9 mouse cellular contexts compared by ENCODE assay signal in the genomic region with DNA sequence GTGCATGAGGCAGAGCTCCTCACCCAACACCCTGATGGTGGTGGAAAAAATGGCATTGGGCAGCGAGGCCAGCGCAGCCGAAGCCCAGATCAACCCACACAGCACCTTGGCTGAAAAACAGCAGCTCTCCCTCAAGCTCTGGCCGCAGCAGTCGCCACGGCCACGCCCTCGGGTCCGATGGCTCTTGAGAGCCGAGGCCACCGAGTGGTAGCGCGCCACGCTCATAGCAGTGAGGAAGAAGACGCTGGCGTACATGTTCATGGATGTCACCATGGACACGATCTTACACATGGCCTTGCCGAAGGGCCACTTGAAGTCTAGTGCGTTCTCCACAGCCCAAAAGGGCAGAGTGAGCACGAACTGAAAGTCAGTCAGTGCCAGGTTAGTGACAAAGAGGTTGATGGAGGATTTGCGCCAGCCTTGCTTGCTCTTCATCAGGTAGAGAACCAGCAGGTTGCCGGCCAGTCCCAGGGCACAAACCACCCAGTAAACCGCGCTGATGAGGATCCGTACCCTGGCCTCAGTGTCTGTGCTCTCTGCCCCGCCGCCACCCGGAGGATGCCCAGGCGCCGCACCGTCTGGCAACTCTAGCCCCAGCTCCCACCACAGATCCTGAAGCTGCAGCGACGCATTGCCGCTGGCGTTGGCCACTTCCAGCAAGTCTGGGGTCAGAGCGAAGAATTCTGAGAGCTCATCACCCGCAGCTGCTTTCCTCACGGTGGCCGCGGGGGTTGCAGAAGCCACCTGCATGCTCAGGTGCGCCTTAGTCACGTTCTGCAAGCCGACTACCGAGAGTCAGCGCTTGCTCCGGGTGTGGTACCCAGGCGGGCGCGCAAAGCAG. TPM values are rescaled to one million over a fixed set of nuclear protein-coding genes. Genes with fewer than 3 reads are reported as not detected.
DNase-seq lines count a peak whose midpoint lies in the region; ATAC-seq and TF ChIP-seq lines count a peak whose summit lies in the region.
"Had no signal": no experiment of that assay in that cellular context is flagged by ENCODE, and none has a peak within 500 bp of the region (broad histone marks: within the 10 kb centered on the region; RNA-seq: fewer than 3 reads in every experiment).

No protein-coding gene starts in this region.

- TF ChIP-seq POLR2A in liver, adult 2 months (IDR thresholded peaks at IDR 0.05; ENCODE audit: extremely low read depth, insufficient read depth, low read length), result no peak

- no peaks in the 10 kb centered on the region for H3K36me3 ChIP-seq in liver, adult 2 months (ENCODE audit: control insufficient read depth, insufficient read depth, low read length)
- no peaks in the 10 kb centered on the region for H3K36me3 ChIP-seq in embryonic facial prominence, embryonic 13.5 days
- no peaks in the 10 kb centered on the region for H3K36me3 ChIP-seq in hindbrain, embryonic 11.5 days (ENCODE audit: control insufficient read depth, insufficient read depth, low read length)
- H3K36me3 ChIP-seq in liver, embryonic 16.5 days (ENCODE audit: control insufficient read depth, insufficient read depth), result no peaks in the 10 kb centered on the region
- H3K36me3 ChIP-seq in stomach, embryonic 16.5 days (ENCODE audit: control insufficient read depth, insufficient read depth, low read length), result no peaks in the 10 kb centered on the region

- 2% methylated on average over 49 of the region's 49 CpGs for WGBS in liver, adult 2 months
- WGBS in embryonic facial prominence, embryonic 13.5 days, result 2% methylated on average over 49 of the region's 49 CpGs
- 4% methylated on average over 49 of the region's 49 CpGs for WGBS in hindbrain, embryonic 11.5 days
- whole genome bisulfite sequencing in liver, embryonic 16.5 days (ENCODE audit: insufficient replicate concordance), result 4% methylated on average over 49 of the region's 49 CpGs
- WGBS in stomach, embryonic 16.5 days, result 2% methylated on average over 49 of the region's 49 CpGs

- no peak overlapping the region for H3K9ac ChIP-seq in liver, adult 2 months (ENCODE audit: low read depth, low read length)
- H3K9ac ChIP-seq in embryonic facial prominence, embryonic 13.5 days, result peak overlapping the region; percentile 44; the same call in 1 of the 2 replicates
- 0 out of 2 replicates have a peak overlapping the region, but pooled peaks have one; percentile 8 for H3K9ac ChIP-seq in hindbrain, embryonic 11.5 days (ENCODE audit: low read depth, low read length)
- no peak overlapping the region for H3K9ac ChIP-seq in liver, embryonic 16.5 days (ENCODE audit: low read depth, low read length)
- no peak overlapping the region for H3K9ac ChIP-seq in stomach, embryonic 16.5 days (ENCODE audit: low read length)

- ATAC-seq in embryonic facial prominence, embryonic 13.5 days (ENCODE audit: insufficient number of reproducible peaks, insufficient read depth, low FRiP score, low TSS enrichment, low read depth), result no peak
- ATAC-seq in hindbrain, embryonic 11.5 days (ENCODE audit: low FRiP score), result peak; percentile 52
- ATAC-seq in liver, embryonic 16.5 days (ENCODE audit: low read depth), result no peak
- ATAC-seq in stomach, embryonic 16.5 days (ENCODE audit: insufficient read depth, low FRiP score), result no peak

- no peaks in the 10 kb centered on the region for H3K79me2 ChIP-seq in liver, adult 2 months (ENCODE audit: control insufficient read depth, insufficient read depth, low read length)

- peaks cover 5% of the 10 kb centered on the region; the same call in 1 of the 2 replicates for H3K27me3 ChIP-seq in liver, adult 2 months (ENCODE audit: control insufficient read depth, insufficient read depth, low read length)
- peaks cover 55% of the 10 kb centered on the region for H3K27me3 ChIP-seq in embryonic facial prominence, embryonic 13.5 days
- H3K27me3 ChIP-seq in hindbrain, embryonic 11.5 days (ENCODE audit: control insufficient read depth, insufficient read depth, low read length), result peaks cover 39% of the 10 kb centered on the region
- peaks cover 27% of the 10 kb centered on the region for H3K27me3 ChIP-seq in liver, embryonic 16.5 days (ENCODE audit: control insufficient read depth, insufficient read depth, low read depth, low read length)
- peaks cover 49% of the 10 kb centered on the region for H3K27me3 ChIP-seq in stomach, embryonic 16.5 days (ENCODE audit: control insufficient read depth, insufficient read depth, low read length)

- H3K4me1 ChIP-seq in liver, adult 2 months (ENCODE audit: control insufficient read depth, insufficient read depth, low read length), result peaks cover 6% of the 10 kb centered on the region
- peaks cover 29% of the 10 kb centered on the region for H3K4me1 ChIP-seq in embryonic facial prominence, embryonic 13.5 days
- peaks cover 7% of the 10 kb centered on the region for H3K4me1 ChIP-seq in hindbrain, embryonic 11.5 days (replicated peaks; ENCODE audit: control insufficient read depth, insufficient read depth, low read length)
- no peaks in the 10 kb centered on the region for H3K4me1 ChIP-seq in liver, embryonic 16.5 days (ENCODE audit: control insufficient read depth, low read depth, low read length)
- H3K4me1 ChIP-seq in stomach, embryonic 16.5 days (ENCODE audit: control insufficient read depth, insufficient read depth, low read length), result peaks cover 8% of the 10 kb centered on the region; the same call in 1 of the 2 replicates

- H3K27ac ChIP-seq in liver, adult 2 months (replicated peaks; ENCODE audit: insufficient read depth, low read depth, low read length), result no peak overlapping the region
- H3K27ac ChIP-seq in embryonic facial prominence, embryonic 13.5 days, result no peak overlapping the region
- no peak overlapping the region for H3K27ac ChIP-seq in hindbrain, embryonic 11.5 days (ENCODE audit: low read depth, low read length)
- no peak overlapping the region for H3K27ac ChIP-seq in liver, embryonic 16.5 days (ENCODE audit: low read length)
- no peak overlapping the region for H3K27ac ChIP-seq in stomach, embryonic 16.5 days (ENCODE audit: low read length)

- peak; percentile 8 for DNase-seq in liver, adult 2 months (ENCODE audit: extremely low read depth, low read depth, low spot score)
- no peak for DNase-seq in liver
- peak; percentile 54 for DNase-seq in hindbrain, embryonic 11.5 days (ENCODE audit: low spot score)
- no peak for DNase-seq in cerebellum, adult 18-20 months

- TF ChIP-seq CTCF in liver, adult 2 months (IDR thresholded peaks at IDR 0.05; ENCODE audit: low read depth, low read length), result no peak

- peak overlapping the region; percentile 31 for H3K4me3 ChIP-seq in liver, adult 2 months (ENCODE audit: insufficient read depth, low read depth, low read length)
- H3K4me3 ChIP-seq in embryonic facial prominence, embryonic 13.5 days, result peak overlapping the region; percentile 42
- peak overlapping the region; percentile 33 for H3K4me3 ChIP-seq in hindbrain, embryonic 11.5 days (ENCODE audit: low read depth, low read length)
- peak overlapping the region; percentile 43 for H3K4me3 ChIP-seq in liver, embryonic 16.5 days (ENCODE audit: low read depth, low read length)
- H3K4me3 ChIP-seq in stomach, embryonic 16.5 days (replicated peaks; ENCODE audit: low read length), result peak overlapping the region; percentile 39

- no peaks in the 10 kb centered on the region for H3K9me3 ChIP-seq in embryonic facial prominence, embryonic 13.5 days
- no peaks in the 10 kb centered on the region for H3K9me3 ChIP-seq in hindbrain, embryonic 11.5 days (ENCODE audit: control insufficient read depth, low read length)
- no peaks in the 10 kb centered on the region for H3K9me3 ChIP-seq in liver, embryonic 16.5 days (replicated peaks; ENCODE audit: control insufficient read depth, low read length)
- no peaks in the 10 kb centered on the region for H3K9me3 ChIP-seq in stomach, embryonic 16.5 days (replicated peaks; ENCODE audit: control insufficient read depth, low read length)

- H3K4me2 ChIP-seq in embryonic facial prominence, embryonic 13.5 days, result peak overlapping the region; percentile 74
- peak overlapping the region; percentile 52 for H3K4me2 ChIP-seq in hindbrain, embryonic 11.5 days (replicated peaks; ENCODE audit: low read depth, low read length)
- H3K4me2 ChIP-seq in liver, embryonic 16.5 days (ENCODE audit: low read depth, low read length), result peak overlapping the region; percentile 50
- H3K4me2 ChIP-seq in stomach, embryonic 16.5 days (ENCODE audit: low read depth, low read length), result peak overlapping the region; percentile 57

RNA-seq across cellular contexts. Expression of a gene that starts 1.0 kb away (rescaled TPM):
- total RNA-seq in liver, adult 2 months (2014; rRNA removed), result not detected in 2 replicates
- polyA plus RNA-seq in liver, adult 2 months (2012; rRNA removed), result not detected in 2 replicates
- 2.7 and 3.0 TPM in 2 replicates for polyA plus RNA-seq in embryonic facial prominence, embryonic 13.5 days (2015; fragmentation: Nextera tagmentation; extraction: Ambion mirVana)
- polyA plus RNA-seq in hindbrain, embryonic 11.5 days (2014; fragmentation: Nextera tagmentation; extraction: Ambion mirVana), result 0.71 and 1.6 TPM in 2 replicates
- not detected in 2 replicates for polyA plus RNA-seq in liver, embryonic 16.5 days (2015; fragmentation: Nextera tagmentation; extraction: Ambion mirVana)
- polyA plus RNA-seq in stomach, embryonic 16.5 days (2015; fragmentation: Nextera tagmentation; extraction: Ambion mirVana), result 0.03 TPM in 1 of 2 replicates, not detected in the other
- total RNA-seq: common myeloid progenitor, adult 5-6 weeks; neutrophil, adult 5-6 weeks had no signal

RNA-seq across cellular contexts. Expression of a gene that starts 27.8 kb away (rescaled TPM):
- 0.37 and 0.54 TPM in 2 replicates for total RNA-seq in liver, adult 2 months (2014; rRNA removed)
- 0.07 and 0.09 TPM in 2 replicates for polyA plus RNA-seq in liver, adult 2 months (2012; rRNA removed)
- polyA plus RNA-seq in embryonic facial prominence, embryonic 13.5 days (2015; fragmentation: Nextera tagmentation; extraction: Ambion mirVana), result 6.0 and 6.6 TPM in 2 replicates
- polyA plus RNA-seq in hindbrain, embryonic 11.5 days (2014; fragmentation: Nextera tagmentation; extraction: Ambion mirVana), result 2.7 and 2.9 TPM in 2 replicates
- polyA plus RNA-seq in liver, embryonic 16.5 days (2015; fragmentation: Nextera tagmentation; extraction: Ambion mirVana), result 0.26 and 0.34 TPM in 2 replicates
- polyA plus RNA-seq in stomach, embryonic 16.5 days (2015; fragmentation: Nextera tagmentation; extraction: Ambion mirVana), result 2.2 and 2.8 TPM in 2 replicates
- total RNA-seq: neutrophil, adult 5-6 weeks had no signal

RNA-seq across cellular contexts. Expression of a gene that starts 36.2 kb away (rescaled TPM):
- total RNA-seq in liver, adult 2 months (2014; rRNA removed), result under 0.01 TPM in 1 of 2 replicates, not detected in the other
- polyA plus RNA-seq in liver, adult 2 months (2012; rRNA removed), result 0.02 and 0.04 TPM in 2 replicates
- 0.72 and 0.81 TPM in 2 replicates for polyA plus RNA-seq in embryonic facial prominence, embryonic 13.5 days (2015; fragmentation: Nextera tagmentation; extraction: Ambion mirVana)
- polyA plus RNA-seq in hindbrain, embryonic 11.5 days (2014; fragmentation: Nextera tagmentation; extraction: Ambion mirVana), result 0.31 and 0.36 TPM in 2 replicates
- polyA plus RNA-seq in liver, embryonic 16.5 days (2015; fragmentation: Nextera tagmentation; extraction: Ambion mirVana), result 0.05 TPM in 1 of 2 replicates, not detected in the other
- polyA plus RNA-seq in stomach, embryonic 16.5 days (2015; fragmentation: Nextera tagmentation; extraction: Ambion mirVana), result not detected in 2 replicates
- total RNA-seq: common myeloid progenitor, adult 5-6 weeks; neutrophil, adult 5-6 weeks had no signal

RNA-seq across cellular contexts. Expression of a gene that starts 55.2 kb away (rescaled TPM):
- 103 and 119 TPM in 2 replicates for total RNA-seq in liver, adult 2 months (2014; rRNA removed)
- 66.4 and 73.2 TPM in 2 replicates for polyA plus RNA-seq in liver, adult 2 months (2012; rRNA removed)
- 18.7 and 23.5 TPM in 2 replicates for polyA plus RNA-seq in embryonic facial prominence, embryonic 13.5 days (2015; fragmentation: Nextera tagmentation; extraction: Ambion mirVana)
- polyA plus RNA-seq in hindbrain, embryonic 11.5 days (2014; fragmentation: Nextera tagmentation; extraction: Ambion mirVana), result 10.1 and 15.4 TPM in 2 replicates
- polyA plus RNA-seq in liver, embryonic 16.5 days (2015; fragmentation: Nextera tagmentation; extraction: Ambion mirVana), result 24.0 and 26.6 TPM in 2 replicates
- polyA plus RNA-seq in stomach, embryonic 16.5 days (2015; fragmentation: Nextera tagmentation; extraction: Ambion mirVana), result 17.0 and 17.6 TPM in 2 replicates

Comparison
In these comparisons a context has a peak if more than half of its experiments do, and no peak if none do; other contexts are left out.
1. DNase-seq: peak in liver, adult 2 months (single experiment) and hindbrain, embryonic 11.5 days (single experiment); none in liver (single experiment) and cerebellum, adult 18-20 months (0 of 2).
2. H3K9ac ChIP-seq: peak in embryonic facial prominence, embryonic 13.5 days (single experiment) and hindbrain, embryonic 11.5 days (single experiment); none in liver, adult 2 months (single experiment), liver, embryonic 16.5 days (single experiment) and stomach, embryonic 16.5 days (single experiment).
3. Peak in every context shown above with its lines, with median percentiles within 50 percentile points of each other: H3K4me3 ChIP-seq and H3K4me2 ChIP-seq.